Mouse (Mus musculus) heart, adult 8-10 months (tissue): ENCODE measurements around the gene Gm45716. TPM values are rescaled to one million over a fixed set of nuclear protein-coding genes. Genes with fewer than 3 reads are reported as not detected.

Experiments used
- DNase-seq: peaks from one replicate; pipeline ENCODE4 v3.0.0; 2022; ENCODE audit warnings: low spot score
- total RNA-seq, 4 experiments: library from RNA; stranded (reverse); gene quantifications; 2 replicates each; pipeline ENCODE4 v1.2.4; 2022

The Gm45716 gene
- 1 to 10 TPM; 5.7 to 7.4 (median 7.1) TPM for total RNA-seq

DNA sequence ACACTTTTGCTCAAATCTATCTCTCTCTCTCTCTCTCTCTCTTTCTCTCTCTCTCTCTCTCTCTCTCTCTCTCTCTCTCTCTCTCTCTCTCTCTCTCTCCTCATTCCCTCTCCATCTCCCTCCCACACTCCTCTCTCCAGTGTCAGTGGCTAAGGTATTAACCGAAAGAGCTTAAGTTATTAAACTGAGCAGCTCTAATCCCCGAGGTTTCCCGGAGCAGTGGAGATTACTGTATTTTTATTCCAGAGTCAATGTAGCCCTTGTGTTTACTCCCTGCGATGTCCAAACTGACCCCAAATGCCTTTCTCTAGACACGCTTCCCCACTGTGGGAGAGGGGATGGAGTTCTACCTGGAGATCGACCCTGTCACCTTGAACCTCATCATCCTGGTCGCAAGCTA is at the start of gene Gm45716:
TSS of gene Gm45716 (plus strand) at position 243 of the 400 bp plus-strand sequence.
- no peak for DNase-seq

DNA sequence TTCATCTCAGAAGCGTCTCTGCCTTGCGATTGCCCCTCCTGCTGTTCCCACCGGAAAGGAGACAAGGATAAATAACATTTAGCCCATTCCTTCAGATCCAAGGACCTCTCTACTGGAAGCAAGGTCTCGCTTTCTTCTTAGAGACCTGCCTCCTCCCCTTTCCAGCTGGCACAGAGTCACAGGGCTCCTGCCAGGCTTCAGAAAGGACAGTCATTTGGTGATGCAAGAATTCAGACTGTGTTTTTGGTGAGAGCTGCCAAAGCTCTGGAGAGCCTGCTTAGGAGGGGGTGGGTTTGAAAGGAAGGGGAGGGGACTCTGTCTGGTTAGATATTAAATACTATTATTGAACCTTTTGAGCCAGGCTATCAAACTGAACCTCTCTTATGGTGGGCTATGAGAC is 45.1 kb upstream of the Gm45716 start:
- peak; percentile 80 for DNase-seq

DNA sequence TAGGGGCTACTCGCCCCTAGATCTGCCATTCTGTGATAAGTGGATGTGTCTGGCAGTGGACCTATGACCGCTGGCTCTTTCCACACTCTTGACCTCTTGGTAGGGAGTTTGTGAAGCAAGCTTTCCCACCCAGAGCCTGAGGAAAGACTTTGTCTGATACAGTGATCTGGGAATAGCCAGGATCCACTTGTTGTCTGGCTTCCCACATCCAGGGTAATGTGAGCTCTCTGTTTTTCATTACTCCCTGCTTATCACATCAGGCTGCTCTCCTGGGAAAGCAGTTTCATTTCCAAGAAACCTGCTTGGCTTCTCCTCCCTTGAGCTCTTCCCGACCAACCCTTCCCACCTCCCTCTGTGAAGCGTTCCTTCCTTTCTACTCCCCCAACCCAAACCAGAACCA is 44.5 kb upstream of the Gm45716 start:
- no peak for DNase-seq

- no peak for DNase-seq
Observed at GRCm38 (mm10) chr11:90146086-90146860, 41.2 kb upstream of the Gm45716 start.

DNA sequence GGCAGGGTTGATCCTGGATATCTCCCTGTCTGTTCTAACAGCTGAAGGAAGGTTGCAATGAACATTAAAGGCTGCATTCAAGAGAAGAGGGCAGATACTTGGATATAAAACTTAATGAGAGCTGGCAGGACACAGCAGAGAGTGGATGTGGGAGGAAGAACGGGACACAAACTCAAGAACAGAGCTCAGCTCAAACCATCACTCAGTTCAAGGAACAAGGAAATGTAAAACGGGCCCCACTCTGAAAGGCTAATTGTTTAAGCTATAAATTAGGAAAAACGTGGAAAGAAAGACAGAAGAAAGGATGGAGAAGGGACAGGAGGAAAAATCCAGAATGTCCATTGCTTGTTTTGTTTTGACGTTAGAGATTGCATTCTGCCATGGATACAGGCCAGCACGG is 32.4 kb upstream of the Gm45716 start:
- no peak for DNase-seq

- no peak for DNase-seq
Observed at GRCm38 (mm10) chr11:90155466-90155865, 32.0 kb upstream of the Gm45716 start.

- DNase-seq = peak; percentile 12
Observed at GRCm38 (mm10) chr11:90167771-90168170, 19.7 kb upstream of the Gm45716 start.

DNA sequence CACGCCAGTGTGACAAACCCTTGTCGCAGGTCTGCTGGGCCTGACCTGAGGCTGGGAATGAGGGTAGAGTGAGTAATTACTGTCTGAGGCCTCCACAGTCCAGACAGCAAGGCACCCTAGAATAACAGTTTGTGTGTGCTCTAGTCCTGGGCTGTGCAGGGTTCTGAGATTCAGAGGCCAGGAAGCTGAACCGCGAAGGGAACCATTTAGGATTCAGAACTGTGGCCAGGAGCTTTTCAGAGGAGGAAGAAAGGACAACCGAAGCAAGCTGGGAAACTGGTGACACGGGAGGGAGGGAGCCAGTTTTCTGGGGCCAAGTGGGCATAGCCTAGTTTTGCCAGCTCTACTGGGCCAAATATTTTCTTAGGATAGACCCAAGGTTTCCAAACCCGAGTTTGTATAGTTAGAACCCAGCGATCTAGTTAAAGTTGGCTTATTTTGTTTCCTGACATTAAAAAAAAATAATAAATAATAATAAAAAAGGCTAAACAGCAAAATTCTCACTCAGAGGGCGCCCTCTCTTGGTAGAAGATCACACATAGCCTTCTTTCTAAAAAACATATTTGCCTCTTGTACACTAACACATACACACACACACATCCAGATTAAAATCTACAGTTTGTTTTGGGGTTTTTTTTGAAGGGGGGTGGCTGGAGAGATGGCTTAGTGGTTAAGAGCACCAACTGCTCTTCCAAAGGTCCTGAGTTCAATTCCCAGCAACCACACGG is 19.0 kb upstream of the Gm45716 start:
- peak; percentile 9 for DNase-seq

- DNase-seq = no peak
Observed at GRCm38 (mm10) chr11:90169200-90170013, 18.1 kb upstream of the Gm45716 start.

- peak; percentile 52 for DNase-seq
Observed at GRCm38 (mm10) chr11:90170014-90170320, 17.5 kb upstream of the Gm45716 start.

DNA sequence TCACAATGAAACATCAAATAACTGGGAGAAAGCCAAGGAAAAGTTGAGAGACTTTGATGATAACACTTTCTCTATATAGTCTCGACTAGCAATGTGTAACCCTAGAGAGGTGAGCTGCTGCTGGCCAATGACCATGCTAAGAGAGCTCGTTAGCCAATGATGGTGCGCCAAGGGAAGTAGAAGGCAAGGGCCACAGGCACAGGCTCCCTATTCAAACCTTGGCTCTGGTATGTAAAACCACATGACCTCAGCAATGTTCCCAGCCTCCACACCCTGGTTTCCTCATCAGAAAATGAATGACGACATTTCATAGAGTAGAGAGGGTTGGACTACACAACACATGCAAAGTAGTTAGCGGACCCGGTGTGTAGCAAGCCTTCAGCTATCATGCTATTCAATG is 15.2 kb upstream of the Gm45716 start:
- DNase-seq = no peak

GRCm38 (mm10) chr11:90175634-90176300 is 11.7 kb upstream of the Gm45716 start:
- no peak for DNase-seq

- no peak for DNase-seq
Observed at GRCm38 (mm10) chr11:90177389-90177788, 10.1 kb upstream of the Gm45716 start.

GRCm38 (mm10) chr11:90183361-90183760 is 4.1 kb upstream of the Gm45716 start:
- DNase-seq = peak; percentile 65

GRCm38 (mm10) chr11:90184756-90185155 is 2.7 kb upstream of the Gm45716 start:
- DNase-seq = peak; percentile 63

DNA sequence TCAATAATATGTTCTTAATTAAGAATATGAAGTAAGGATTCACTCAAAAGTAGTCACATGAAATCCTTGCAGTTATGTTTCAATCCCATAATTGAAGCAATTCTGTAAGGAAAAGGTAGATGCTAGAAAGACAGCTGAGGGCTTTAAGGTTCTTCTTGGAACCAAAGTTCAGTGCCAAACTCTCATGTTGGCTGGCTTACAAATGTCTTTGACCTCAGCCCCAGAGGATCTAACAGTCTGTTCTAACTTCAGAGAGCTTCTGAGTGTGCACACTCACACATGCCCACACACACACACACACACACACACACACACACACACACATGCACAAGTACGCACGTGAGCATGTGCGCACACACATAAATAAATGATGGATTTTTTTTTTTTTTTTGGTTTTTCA is 2.7 kb downstream of the Gm45716 start:
- no peak for DNase-seq

- no peak for DNase-seq
Observed at GRCm38 (mm10) chr11:90194946-90195345, 7.5 kb downstream of the Gm45716 start.

DNA sequence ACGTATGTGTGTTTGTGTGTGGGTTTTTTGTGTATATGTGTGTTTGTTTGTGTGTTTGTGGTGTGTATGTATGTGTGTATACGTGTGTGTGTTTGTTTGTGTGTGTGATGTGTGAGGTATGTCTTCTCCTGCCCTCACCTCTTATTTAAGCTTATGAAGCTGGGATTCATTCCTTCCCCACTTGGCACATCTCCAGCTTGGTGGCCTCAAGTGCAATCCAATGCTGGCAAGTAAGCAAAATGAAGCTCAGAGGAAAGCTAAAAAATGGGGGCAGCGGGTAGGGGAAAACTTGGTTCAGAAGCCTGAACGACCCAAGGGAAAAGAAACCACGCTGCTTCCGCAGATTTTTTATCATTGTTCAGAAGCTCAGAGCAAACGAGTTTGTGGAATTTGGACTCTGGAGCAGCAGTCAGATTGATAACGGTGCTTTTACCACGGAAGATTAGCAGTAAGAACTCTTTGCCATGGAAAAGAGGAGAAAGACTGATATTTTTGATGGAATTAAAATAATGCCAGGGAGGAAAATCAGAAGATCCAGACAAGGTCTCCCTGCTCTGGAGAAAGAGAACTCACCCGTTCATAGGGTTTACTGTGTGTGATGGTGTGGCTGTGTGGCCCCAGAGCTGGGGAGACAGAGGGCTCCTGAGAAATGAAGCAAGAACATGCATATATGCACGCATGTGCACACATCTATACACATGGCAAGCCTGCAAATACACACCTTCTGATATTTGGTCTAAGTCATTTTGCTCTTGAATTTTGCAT is 8.5 kb downstream of the Gm45716 start:
- DNase-seq = no peak

DNA sequence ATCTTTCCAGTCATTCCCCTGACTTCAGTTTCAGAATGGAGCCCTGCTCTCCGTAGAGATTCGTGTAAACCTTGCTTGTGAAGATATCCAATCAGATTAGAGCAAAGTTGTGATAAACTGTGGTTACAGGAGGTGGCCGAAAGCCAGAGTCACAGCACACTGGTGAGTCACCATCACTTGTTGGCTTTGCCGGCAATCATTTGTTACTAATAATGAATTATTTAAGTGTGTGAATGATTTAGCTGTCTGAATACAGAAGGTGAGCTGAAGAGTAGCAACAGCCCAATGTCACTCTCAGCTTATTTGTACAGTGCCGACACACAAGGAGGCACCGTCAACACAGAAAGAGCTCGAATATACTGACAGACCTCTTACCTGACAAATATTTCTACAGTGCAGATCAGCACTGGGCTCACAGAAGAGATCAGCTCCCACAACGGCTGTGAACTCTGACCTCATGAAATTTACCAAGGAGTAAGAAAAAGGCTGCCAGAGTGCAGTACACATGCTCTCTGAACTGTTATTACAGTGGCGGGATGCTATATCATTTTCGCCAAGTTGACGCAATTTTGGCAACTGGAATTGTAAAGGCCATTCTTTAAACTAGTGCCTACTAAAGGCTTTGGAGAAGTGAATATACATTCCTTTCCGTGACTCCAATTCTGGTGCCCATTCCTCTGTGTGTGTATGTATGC is 9.2 kb downstream of the Gm45716 start:
- no peak for DNase-seq

DNA sequence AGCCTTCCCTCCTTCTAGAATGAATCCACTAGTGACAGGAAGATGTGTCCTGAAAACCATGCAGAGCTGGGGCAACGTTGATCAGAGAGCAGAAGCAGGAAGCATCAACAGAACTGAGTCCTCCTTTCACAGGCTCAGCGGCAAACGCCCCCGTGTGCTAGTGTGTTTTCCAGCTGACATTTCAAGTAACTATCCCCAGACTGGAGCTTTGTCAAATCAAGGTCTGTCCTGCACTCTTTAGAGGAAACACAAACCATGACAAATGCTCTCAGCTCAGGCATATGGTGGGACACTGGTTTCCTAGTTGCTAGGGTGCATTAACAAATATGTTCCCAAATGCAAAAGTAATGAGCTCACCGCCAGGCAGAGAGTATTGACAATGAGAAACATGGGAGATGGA is 10.6 kb downstream of the Gm45716 start:
- no peak for DNase-seq
